Mouse (Mus musculus) cerebellum, postnatal 4 days (tissue): ENCODE measurements at regions not wholly inside any gene's neighbourhood (a gene's known extent, or its start where the extent isn't known, plus 50 kb on each side); places are given as distances from the start of the nearest gene placed in this dataset.
A peak's percentile ranks its signal among the peaks of the same experiment; 100 is the strongest.

ENCODE experiments used
- DNase-seq, 2 experiments: peaks; one replicate each; pipeline ENCODE4 v3.0.0; 2022; ENCODE audit warnings: low spot score in 2 of 2, mixed read lengths in 1 of 2

DNA sequence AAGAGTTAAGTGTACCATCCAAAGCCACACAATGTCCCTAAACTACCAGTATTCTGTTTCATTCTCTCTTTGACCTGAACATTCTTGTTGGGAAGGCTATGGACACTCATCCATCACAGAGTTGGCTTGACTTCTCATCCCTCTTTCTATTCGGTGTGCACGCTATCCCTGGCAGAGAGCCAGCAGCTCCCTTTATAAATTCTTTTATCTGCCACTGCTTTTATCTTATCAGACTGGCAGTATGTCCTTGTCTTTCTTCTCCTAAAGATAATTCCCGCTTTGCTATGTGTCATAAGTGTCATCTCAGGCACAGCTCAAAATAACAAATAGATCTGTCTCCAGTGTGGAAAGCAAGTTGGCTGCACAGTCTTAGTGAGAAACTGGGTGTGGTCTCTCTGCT is 106.6 kb upstream of the Lipc start:
- no peak for DNase-seq

DNA sequence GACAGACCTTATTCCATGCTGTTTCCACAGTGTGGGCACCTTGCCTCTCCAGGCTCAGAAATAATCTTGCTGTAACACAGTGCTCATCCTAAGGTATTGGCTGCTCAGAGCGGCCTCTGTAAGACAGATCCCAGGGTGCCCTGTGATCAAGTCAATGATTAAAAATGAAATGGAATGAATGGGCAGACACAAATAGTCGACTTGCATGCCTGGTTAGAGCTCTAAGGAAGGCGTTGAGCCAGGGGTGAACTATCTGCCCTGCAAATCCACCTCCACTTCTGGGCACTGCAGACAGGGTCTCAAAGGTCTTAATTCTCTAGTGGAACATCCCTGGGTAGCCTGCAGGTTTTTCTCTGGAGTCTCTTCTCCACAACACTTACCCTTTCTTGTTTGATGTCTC is 104.8 kb upstream of the Lipc start:
- DNase-seq = no peak

DNA sequence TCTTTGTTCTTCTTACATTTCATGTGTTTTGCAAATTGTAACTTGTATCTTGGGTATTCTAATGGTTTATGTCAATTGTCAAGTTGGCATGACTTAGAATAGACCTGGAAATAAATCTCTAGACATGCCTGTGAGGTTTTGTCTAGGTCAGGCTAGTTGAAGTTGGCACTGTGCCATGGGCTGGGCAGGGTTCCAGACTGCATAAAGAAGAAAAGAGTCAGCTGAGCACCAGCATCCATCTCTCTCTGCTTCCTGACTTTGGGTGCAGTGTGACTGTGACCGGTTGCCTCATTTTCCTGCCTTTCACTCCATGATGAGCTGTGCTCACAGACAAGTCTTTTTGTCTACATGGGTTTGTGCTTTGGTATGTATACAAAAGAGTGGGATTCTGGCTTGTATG is 91.9 kb upstream of the Lipc start:
- DNase-seq = peak; percentile 34 to 59

DNA sequence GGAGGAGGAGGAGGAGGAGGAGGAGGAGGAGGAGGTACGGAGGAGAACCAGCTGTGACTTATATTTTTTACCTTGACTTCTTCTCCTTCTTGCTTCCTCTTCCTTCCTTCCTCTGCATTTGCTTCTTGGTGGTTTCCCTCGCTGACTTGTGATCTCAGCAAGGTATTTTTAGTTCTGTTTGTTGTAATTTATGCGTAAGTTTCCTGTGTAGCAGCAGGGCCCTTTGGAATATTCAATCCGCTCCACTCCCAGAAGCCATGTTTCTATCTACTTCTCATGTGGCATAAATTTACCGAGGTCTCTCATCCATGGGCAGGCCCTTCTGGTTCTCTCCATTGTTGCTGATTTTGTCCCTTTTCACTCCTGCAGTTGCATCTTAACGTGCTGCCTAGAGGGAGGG is 83.3 kb upstream of the Lipc start:
- no peak for DNase-seq

DNA sequence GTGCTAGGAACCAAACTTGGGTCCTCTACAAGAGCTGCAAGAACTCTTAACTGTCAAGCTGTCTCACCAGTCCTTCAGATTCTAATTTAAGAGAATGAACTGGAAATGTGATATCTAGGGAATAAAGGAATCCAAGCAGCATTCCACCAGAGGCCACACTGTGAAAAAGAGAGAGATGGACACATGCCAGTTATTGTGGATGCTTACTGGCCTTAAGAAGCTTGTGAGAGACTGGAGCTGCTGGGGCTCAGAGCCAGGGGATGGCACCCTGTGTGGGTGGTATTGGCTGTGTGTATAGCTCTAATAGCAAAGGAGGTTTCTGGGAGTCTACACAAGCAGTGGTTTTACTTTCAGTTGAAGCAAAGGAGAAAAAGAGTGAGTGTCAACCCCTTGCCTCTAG is 80.1 kb upstream of the Lipc start:
- no peak for DNase-seq

DNA sequence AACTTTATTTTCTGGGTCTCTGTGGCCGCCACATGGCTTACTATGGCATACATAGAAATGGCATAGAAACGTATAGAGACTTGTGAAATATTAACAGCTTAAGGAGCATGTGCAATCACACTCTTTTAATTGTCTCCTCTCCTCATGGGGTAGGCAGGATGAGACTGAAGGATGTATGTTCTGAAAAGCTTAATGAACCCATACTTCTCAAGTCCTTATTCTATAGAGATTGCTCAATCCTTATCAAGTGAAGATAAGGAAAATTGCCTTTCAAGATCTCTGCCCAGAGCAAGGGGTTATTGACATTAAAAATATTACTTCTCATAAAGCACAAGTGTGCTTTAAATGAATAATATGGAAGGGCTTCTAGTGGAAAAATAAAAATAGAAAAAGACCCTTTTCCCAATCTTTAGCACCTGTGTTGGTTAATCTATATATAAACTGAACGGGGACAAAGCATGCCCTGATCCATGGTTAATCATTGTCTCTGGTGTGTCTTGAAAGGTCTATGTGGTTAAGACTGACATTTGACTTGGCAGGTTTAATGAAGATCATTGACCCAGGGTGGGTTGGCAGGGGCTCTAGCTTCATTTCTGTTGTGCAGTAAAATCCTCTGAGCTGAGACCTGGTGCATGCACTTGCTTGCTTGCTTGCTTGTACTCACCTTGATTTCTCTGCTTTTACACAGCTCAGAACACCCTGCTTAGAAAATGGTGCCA is 78.3 kb upstream of the Lipc start:
- no peak for DNase-seq

DNA sequence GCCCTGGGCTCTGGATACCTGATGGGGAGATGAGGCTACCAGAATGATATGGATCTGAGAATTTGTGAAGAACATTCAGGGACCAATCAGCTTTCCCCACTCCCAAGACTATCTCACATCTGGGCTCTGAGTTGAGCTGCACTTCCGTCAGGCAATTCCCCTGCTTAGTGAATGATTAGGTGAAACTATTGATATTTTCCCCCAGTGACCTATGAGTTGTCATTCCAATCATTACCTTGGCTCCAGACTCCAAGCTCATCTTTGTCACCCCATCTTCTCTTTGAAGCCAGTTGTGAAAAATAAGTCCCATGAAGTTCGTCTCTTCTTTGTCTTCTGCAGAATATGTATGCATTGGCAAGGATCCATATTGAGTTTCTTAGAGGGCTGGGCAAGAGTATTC is 76.1 kb upstream of the Lipc start:
- no peak for DNase-seq

DNA sequence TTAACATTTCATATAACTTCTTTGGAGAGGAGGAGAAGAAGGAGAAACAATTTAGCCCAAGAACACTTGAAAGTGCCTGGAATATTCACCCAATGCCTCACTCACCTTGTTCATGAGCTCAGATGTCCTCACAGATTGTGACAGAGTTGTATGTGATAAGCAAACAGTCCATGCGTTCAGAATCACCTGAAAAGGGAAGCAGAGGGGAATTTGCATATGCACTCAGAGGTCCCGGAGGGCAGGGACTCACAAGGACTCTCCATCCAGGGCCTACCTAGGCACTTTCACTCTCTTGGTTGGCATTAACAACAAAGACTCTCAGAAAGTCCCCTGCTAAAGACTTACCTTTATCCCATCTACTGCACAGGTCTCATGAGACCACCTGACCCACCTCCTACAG is 75.6 kb upstream of the Lipc start:
- no peak for DNase-seq

DNA sequence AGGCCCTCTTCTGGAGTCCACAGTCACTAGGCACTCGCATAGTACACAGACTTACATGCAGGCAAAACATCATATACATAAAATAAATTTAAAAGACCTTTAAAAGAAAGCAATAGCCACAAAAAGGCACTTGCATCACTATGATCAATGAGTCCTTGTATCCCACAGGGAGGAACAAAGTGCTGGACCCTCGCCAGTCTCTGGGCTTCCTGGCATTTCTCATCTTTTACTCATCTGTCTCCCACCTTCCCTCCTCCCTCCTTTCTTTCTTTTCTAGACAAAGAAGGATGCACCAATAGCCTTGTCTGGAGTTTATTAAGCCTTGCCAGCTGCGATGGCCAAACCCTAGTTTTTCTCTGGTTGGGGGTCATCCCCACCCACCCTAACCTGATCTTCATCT is 73.2 kb upstream of the Lipc start:
- DNase-seq = no peak

DNA sequence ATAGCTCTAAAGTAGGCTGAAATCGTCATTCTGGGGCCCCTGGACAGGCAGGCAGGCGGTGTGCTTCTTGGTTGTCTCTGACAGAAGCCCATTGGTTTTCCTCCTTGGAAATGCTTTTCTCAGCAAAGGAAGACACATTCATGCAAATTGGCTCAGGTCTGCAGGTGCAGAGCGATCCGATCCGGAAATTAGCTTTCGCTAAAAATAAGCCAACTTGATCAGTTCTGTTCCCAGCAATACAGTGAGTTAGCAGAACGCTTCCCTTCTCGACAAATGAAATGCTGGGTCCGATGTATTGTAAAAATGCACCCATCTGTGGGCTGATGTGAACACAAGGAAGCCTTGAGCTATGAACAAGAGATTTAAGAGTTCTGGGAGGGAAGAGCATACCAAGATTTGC is 66.2 kb upstream of the Lipc start:
- no peak for DNase-seq

DNA sequence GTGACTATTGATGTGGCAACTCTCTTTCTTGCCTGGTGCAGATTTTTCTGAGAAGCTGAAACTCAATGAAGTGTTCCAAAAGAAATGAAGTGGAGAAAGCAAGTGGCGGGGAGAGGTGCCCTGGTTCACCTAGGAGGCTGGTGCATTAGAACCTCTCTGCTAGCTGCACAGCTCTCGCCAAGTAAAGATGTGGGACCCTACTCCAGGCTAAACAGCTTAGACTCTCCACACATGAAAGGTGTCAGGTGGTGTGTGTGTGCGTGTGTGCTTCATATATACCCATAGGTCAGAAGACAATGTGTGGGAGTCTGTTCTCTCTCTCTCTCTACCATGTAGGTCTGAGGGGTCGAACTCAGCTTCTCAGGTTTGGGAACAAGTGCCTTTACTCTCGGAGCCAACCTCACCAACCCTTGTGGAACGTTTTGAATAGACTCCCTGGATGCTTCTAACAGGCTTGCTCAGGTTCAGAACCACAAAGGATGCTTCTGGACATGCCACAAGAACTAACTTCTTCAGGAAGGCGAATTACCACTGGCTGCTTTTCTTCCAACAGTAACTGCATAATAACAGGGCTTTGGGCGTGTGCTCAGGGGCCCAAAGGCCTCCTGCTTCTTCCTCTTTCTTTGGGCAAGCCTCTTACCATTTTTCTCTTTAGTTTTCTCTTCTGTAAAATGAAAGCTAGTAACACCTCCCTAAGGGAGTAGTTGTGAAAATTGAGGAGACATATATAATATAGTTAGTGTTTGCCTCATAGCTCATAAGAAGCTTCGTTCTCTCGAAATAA is 65.6 kb upstream of the Lipc start:
- DNase-seq = no peak

DNA sequence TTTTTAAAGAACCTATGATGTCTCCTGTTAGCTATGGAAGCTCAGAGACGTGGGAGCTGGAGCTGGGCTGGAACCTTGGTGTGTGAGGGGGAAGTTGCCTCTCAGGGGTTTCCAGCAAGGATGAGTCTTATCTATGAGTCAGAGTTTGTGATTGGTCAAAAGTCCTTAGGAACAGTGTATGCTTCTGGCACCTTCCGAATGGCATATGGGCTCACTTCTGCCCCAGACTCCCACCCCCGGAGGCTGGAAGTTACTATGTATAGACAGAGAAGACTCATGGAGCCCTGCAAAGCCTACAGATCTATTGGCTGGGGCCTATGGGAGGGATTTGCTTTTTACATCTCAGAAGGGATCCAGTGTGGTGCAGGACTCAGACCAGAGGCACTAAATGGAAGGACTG is 63.9 kb upstream of the Lipc start:
- no peak for DNase-seq

DNA sequence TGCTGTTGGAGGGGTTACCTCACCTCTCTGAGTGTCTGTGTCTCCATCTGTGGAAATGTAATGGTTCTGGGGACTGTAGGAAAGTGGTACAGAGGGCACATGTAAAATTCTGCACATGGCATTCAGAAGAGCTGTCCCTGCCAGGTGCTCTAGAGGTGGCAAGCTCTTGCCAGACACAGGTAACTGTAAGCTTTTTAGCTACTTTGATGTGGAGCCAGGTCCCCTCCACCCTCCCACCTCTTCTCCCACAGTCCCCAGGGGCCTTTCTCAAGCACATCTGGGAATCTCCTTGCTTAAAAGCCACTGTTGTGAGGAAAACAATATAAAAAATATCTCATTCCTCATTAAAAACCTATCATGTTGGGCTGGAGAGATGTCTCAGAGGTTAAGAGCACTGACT is 63.4 kb upstream of the Lipc start:
- no peak for DNase-seq

DNA sequence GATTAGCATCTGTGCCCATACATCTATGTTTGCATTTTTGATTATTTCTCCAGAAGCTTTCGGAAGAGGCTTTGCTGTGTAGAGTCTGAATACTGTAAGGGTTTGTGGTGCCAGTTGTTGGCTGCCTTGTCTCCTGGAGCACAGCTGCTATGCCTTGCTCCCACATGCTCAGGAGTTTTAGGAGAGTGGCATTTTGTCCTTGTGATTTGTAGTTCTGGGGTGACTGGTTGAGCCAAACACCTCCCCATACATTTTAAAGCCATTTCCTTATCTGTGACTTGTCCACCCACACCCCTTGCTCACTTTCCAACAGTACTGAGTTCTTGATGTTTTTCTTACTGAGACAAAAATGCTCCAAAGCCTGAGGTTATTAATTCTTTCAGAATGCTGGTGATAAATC is 60.4 kb upstream of the Lipc start:
- DNase-seq = no peak

DNA sequence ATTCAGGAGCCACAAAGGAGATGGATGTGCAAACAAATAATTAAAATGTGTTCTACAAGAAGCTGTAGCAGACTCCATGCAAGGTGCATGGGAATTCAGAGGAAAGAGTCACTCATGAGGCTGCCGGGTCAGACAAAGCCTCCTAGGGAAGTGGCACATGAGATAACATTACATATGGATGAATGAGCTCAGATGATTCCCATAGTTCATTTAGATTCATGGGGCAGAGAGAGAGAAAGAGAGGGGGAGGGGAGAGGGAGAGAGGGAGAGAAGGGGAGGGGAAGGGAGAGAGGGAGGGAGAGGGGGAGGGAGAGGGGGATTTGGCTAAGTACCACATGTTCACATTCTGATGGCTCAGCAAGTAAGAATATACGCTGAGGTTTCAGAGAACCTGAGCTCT is 52.6 kb upstream of the Lipc start:
- DNase-seq = no peak
